Mouse (Mus musculus): ENCODE results near the gene Zmiz2. TPM values are rescaled to one million over a fixed set of nuclear protein-coding genes. Genes with fewer than 3 reads are reported as not detected.
"Not testable (repeated sequence)": the region's sequence is repeated elsewhere in the genome, so short reads cannot be mapped to it uniquely, and the experiment has no call there.

Zmiz2 gene
- polyA plus RNA-seq, 1 experiment from 2014 or later, result 10.3 TPM

DNA sequence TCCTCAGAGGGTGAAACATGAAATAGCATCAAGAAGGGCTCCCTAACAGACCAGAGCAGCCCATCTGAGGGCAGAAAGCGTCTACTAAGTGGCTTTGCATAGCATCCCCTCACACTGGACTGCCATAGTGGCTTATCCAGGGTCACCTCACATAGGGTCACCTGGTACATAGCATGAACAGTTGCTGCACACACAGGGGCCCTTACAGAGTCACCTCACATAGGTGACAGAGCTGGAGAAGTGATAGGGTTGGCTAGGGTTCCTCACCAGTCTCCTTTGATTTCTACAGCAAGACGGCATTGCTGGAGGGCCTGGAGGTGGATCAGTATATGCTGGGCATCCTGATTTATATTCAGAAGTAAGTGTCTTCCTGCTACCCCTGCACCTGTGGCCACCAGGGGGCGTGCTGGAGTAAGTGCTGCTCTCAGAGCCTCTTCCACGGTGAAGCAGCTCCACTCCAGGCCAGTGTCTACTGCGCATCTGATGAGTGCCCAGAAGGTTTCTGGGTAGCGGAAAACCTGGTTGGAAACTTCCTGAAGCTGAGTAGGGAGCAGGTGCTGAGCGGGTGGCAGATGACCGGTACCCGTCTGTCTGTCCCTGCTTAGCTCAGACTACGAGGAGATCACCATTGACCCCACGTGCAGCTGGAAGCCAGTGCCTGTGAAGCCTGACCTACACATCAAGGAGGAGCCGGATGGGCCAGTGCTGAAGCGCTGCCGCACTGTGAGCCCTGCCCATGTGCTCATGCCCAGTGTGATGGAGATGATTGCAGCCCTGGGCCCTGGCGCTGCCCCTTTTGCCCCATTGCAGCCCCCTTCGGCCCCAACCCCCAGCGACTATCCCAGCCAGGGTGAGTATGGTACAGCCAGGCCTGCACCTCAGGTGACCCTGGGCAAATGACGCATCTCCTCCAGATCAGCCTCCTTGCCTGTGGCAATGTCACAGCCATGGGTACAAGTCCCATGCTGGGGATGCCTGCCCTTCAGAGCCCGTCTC, 13.9 kb downstream of the Zmiz2 start:
- no peaks in the 10 kb centered on the region for H3K27me3 ChIP-seq
- H3K27ac ChIP-seq, result no peak overlapping the region
- 87% methylated on average over 19 of the region's 19 CpGs for WGBS
- H3K4me3 ChIP-seq (replicated peaks), result no peak overlapping the region
- H3K4me1 ChIP-seq (replicated peaks), result peaks cover 30% of the 10 kb centered on the region
- no peak overlapping the region for H3K9ac ChIP-seq (replicated peaks)
- ATAC-seq (ENCODE audit: insufficient number of reproducible peaks, insufficient read depth, low FRiP score, low TSS enrichment, low read depth), result no peak
- H3K9me3 ChIP-seq, result no peaks in the 10 kb centered on the region
- H3K4me2 ChIP-seq, result no peak overlapping the region
- peaks cover 76% of the 10 kb centered on the region for H3K36me3 ChIP-seq

DNA sequence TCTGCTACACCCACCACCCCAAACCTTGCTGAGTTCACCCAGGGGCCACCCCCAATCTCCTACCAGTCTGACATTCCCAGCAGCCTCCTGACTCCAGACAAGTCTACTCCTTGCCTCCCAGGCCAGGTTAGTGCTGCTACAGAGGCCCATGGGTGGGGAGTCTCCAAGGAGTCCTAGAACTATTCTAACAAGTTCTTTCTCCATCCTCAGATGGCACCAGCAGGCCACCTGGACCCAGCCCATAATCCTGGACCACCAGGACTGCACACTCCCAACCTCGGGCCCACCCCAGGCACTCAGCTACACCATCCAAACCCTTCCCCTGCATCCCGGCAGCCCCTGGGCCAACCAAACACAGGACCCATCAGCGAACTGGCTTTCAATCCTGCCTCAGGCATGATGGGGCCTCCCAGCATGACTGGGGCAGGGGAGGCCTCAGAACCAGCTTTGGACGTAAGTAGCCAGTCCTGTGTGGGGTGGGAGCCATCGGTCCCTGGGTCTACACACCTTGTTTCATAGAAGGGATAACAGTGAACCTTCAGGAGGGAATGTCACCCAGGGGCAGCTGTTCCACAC, 15.0 kb downstream of the Zmiz2 start:
- Histone ChIP-seq H3K36me3 (peaks cover 65% of the 10 kb centered on the region), H3K27ac (peak overlapping the region; percentile 96; the same call in 1 of the 2 replicates), H3K9me3 (no peaks in the 10 kb centered on the region), H3K9ac (replicated peaks) (no peak overlapping the region), H3K4me2 (no peak overlapping the region), H3K4me1 (replicated peaks) (peaks cover 30% of the 10 kb centered on the region), H3K4me3 (replicated peaks) (no peak overlapping the region), H3K27me3 (no peaks in the 10 kb centered on the region)
- 89% methylated on average over 5 of the region's 5 CpGs for WGBS
- no peak for ATAC-seq (ENCODE audit: insufficient number of reproducible peaks, insufficient read depth, low FRiP score, low TSS enrichment, low read depth)

DNA sequence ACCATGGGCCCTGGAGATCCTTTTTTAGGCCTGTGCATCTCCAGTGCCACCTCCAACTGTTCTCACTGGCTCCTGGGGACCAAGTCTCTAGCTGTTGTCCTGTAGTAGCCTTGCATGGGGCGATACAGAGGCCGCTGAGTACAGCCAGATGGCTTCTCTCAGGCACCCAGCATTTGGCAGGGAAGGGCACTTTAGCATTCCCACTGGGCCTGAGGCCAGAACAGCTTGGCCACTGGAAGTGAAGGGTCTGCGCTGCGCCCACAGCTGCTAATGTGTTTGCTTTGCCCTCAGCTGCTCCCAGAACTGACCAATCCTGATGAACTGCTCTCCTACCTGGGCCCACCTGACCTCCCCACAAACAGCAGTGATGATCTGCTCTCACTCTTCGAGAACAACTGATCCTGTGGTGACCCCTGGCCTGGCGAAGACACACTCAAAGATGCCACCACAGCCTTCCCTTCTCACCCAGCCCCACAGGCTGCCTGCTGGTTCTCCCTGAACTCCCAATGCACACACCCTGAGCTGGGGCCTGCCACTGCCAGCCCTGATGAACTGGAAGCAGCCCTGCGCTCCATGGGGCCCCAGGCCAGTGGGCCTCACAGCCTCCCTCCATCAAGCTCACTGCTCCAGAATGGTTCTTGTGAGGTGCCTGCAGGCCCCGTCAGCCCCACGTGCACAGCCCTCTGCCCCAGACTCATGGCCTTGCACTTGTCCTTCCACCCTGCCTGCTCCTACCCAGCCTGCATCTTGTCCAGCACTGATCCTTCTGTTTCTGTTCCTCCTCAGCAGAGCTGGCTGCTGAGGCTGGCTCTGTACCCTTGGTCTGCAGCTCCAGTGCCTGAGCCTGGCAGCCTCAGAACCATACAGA, 16.1 kb downstream of the Zmiz2 start:
- 86% methylated on average over 9 of the region's 9 CpGs for WGBS
- Histone ChIP-seq H3K9ac (replicated peaks) (peak overlapping the region; percentile 37), H3K4me1 (replicated peaks) (peaks cover 30% of the 10 kb centered on the region), H3K27me3 (no peaks in the 10 kb centered on the region), H3K9me3 (no peaks in the 10 kb centered on the region), H3K27ac (peak overlapping the region; percentile 96), H3K36me3 (peaks cover 55% of the 10 kb centered on the region), H3K4me2 (peak overlapping the region; percentile 2; the same call in 1 of the 2 replicates), H3K4me3 (replicated peaks) (no peak overlapping the region)
- no peak for ATAC-seq (ENCODE audit: insufficient number of reproducible peaks, insufficient read depth, low FRiP score, low TSS enrichment, low read depth)

DNA sequence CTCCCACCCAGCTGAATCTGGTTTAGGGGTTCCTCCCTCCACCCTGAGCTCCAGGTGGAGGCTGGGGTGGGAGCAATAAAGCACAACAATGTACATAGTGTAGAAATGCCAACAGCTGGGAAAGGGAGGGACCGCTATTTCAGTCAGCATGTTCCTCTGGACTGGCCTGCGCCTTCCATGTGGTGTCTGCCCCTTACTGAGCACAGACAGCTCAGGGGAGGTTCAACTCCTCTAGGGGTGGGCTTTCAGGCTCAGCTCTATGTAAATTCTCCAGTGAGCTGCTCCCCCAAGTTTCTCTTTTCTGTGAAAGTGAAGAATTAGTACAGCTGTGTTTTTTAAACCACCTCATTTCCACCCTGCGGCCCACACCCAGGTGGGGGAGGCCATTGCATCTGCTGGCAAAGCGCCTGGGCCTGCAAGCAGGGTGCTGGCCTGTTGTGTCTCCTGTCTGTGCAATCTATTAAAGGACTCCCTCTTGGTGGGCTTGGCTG, 16.8 kb downstream of the Zmiz2 start:
- Histone ChIP-seq H3K27me3 (no peaks in the 10 kb centered on the region), H3K4me3 (replicated peaks) (no peak overlapping the region), H3K27ac (peak overlapping the region; percentile 96), H3K9ac (replicated peaks) (peak overlapping the region; percentile 37), H3K36me3 (peaks cover 49% of the 10 kb centered on the region), H3K4me2 (peak overlapping the region; percentile 34; the same call in 1 of the 2 replicates), H3K4me1 (replicated peaks) (peaks cover 33% of the 10 kb centered on the region), H3K9me3 (no peaks in the 10 kb centered on the region)
- ATAC-seq (ENCODE audit: insufficient number of reproducible peaks, insufficient read depth, low FRiP score, low TSS enrichment, low read depth), result peak; percentile 63; the same call in 1 of the 2 replicates
- 59% methylated on average over 4 of the region's 4 CpGs for WGBS

DNA sequence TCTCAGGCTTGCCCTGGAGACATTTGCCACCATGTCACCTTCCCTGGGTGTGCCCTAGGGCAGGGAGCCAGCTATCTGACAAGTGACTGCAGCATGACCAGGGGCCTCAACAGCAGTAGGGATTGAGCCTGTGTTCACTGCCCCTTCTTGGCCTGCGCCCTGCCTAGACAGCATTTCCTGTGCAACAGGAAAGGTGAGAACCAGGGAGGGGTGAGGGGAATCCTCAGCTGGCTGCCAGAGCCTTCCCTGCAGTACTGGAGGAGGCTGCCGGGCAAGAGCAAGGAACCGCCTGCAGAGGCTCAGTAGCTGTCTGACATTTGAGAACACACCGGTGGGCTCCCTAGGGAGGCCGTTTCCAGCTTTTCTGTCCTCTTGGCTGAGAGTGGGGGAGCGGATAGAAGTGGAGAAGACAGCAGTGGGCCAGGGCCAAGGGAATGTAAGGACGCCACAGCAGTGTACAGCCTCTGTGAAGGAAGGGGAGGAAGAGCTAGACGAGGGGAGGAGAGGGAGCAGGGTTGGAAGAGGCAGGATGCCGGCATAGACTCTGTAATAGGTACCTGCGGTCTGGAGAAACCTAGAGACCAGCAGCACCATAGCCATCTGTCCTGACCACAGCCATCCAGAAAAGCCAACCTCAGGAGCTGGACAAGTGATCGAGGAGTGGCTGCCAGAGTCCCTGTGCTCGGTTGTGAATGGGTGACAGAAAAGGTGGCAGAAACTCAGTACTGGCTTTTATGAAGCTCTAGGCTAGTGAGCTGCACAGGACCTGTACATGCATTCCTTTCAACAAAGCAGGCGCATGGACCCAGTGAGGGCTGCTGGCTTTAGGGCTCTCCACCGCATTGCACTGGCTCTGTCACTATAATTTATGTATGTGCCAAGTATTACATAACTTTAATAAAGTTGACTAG, 17.6 kb downstream of the Zmiz2 start:
- Histone ChIP-seq H3K9ac (replicated peaks) (0 out of 2 replicates have a peak overlapping the region, but pooled peaks have one; percentile 2), H3K27me3 (no peaks in the 10 kb centered on the region), H3K9me3 (no peaks in the 10 kb centered on the region), H3K36me3 (peaks cover 40% of the 10 kb centered on the region), H3K4me1 (replicated peaks) (peaks cover 33% of the 10 kb centered on the region), H3K4me3 (replicated peaks) (peak overlapping the region; percentile 1), H3K27ac (peak overlapping the region; percentile 96), H3K4me2 (peak overlapping the region; percentile 34)
- ATAC-seq (ENCODE audit: insufficient number of reproducible peaks, insufficient read depth, low FRiP score, low TSS enrichment, low read depth), result peak; percentile 31
- 21% methylated on average over 14 of the region's 14 CpGs for WGBS

DNA sequence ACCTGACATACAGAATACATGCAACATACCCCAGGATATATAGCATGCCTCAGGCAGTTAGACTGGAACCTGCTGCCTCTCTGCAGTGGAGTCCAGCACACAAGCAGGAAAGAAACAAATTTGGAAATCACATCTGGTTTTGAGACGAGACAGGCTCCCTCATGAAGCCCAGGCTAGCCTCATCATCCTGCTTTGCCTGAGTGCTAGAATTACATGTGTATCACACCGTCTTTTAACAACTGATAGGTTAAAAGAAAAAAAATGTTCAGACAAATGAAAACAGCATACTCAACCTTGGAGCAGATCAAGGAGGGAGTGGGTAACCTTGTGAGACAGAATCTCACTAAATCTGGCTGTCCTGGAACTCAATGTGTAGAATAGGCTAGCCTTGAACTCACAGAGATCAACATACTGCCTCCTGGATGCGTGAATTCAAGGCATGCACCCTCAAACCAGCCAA, 18.3 kb downstream of the Zmiz2 start:
- Histone ChIP-seq H3K9ac (replicated peaks) (no peak overlapping the region), H3K4me1 (replicated peaks) (peaks cover 33% of the 10 kb centered on the region), H3K27ac (peak overlapping the region; percentile 96), H3K4me2 (0 out of 2 replicates have a peak overlapping the region, but pooled peaks have one; percentile 34), H3K36me3 (peaks cover 33% of the 10 kb centered on the region), H3K4me3 (replicated peaks) (no peak overlapping the region), H3K27me3 (no peaks in the 10 kb centered on the region), H3K9me3 (no peaks in the 10 kb centered on the region)
- WGBS, result 76% methylated on average over 3 of the region's 3 CpGs
- ATAC-seq (ENCODE audit: insufficient number of reproducible peaks, insufficient read depth, low FRiP score, low TSS enrichment, low read depth), result no peak

DNA sequence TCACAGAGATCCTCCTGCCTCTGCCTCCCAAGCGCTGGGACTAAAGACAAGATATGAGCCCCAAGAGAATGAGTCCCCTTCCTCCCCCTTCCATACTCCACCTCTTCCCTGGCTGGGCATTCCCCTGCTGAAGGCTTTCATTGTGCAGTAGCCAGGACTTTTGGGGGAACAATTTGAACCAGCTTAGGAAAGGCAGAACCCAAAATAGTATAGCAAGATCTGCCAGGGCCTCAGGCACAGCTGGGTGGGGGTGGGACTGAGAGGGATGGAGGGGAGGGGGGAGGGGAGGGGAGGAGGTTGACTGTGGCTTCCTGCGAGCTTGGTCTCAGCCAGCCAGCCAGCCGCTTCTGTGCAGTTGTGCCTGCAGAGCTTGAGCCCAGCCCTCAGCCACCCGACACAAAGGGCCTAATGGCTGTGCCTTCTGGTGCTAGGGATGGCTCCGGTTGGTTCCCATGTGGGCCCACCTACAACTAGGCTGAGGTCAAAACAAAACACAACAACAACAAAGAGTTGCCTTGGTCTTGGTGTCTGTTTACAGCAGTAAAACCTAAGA, 21.3 kb downstream of the Zmiz2 start:
- no peak overlapping the region for H3K27ac ChIP-seq
- H3K9me3 ChIP-seq, result no peaks in the 10 kb centered on the region
- H3K9ac ChIP-seq (replicated peaks), result no peak overlapping the region
- H3K4me1 ChIP-seq (replicated peaks), result peaks cover 32% of the 10 kb centered on the region
- no peak overlapping the region for H3K4me2 ChIP-seq
- 46% methylated on average over 5 of the region's 5 CpGs for WGBS
- H3K36me3 ChIP-seq, result peaks cover 4% of the 10 kb centered on the region
- H3K4me3 ChIP-seq (replicated peaks), result no peak overlapping the region
- no peak for ATAC-seq (ENCODE audit: insufficient number of reproducible peaks, insufficient read depth, low FRiP score, low TSS enrichment, low read depth)
- no peaks in the 10 kb centered on the region for H3K27me3 ChIP-seq

DNA sequence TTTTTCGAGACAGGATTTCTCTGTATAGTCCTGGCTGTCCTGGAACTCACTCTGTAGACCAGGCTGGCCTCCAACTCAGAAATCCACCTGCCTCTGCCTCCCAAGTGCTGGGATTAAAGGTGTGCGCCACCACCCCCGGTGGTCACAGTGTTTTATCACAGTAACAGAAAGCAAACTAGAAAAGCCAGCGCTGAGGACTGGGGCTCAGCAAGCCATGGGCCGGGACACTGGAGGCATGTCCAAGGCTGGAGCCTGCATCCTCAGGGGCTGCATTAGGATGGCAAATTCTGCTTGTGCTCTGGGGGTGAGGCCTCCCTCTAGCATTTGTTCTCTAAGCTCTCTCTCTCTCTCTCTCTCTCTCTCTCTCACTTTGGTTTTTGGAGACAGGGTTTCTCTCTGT, 21.9 kb downstream of the Zmiz2 start:
- not testable (repeated sequence) for H3K27ac ChIP-seq

DNA sequence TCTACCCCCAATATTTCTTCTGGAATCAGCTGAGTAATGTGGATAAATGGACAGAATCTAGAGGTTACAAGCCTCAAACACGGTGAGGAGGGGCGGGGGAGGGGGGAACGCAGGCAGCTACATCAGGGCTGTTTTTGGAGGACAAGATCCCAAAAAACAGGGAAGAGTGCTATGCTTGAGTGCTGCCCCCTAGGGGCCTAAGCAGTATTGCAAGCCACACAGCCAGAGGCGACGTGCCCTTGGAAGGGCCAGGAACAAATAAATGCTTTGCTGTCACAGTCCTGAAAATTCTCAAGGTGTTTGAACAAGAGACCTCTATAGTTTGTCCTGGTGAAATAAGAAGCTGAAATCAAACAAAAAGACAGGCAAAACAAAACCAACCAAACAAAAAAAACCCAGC, 22.8 kb downstream of the Zmiz2 start:
- no peak overlapping the region for H3K4me2 ChIP-seq
- H3K9me3 ChIP-seq, result no peaks in the 10 kb centered on the region
- H3K27ac ChIP-seq, result no peak overlapping the region
- no peaks in the 10 kb centered on the region for H3K36me3 ChIP-seq
- ATAC-seq (ENCODE audit: insufficient number of reproducible peaks, insufficient read depth, low FRiP score, low TSS enrichment, low read depth), result no peak
- no peak overlapping the region for H3K4me3 ChIP-seq (replicated peaks)
- peaks cover 18% of the 10 kb centered on the region for H3K4me1 ChIP-seq (replicated peaks)
- H3K9ac ChIP-seq (replicated peaks), result no peak overlapping the region
- WGBS, result 6% methylated on average over 5 of the region's 5 CpGs
- H3K27me3 ChIP-seq, result no peaks in the 10 kb centered on the region

More for the DNA sequence above, 21.9 kb downstream of the Zmiz2 start:
- H3K4me2 ChIP-seq; H3K9me3 ChIP-seq; H3K4me3 ChIP-seq (replicated peaks); ATAC-seq (ENCODE audit: insufficient number of reproducible peaks, insufficient read depth, low FRiP score, low TSS enrichment, low read depth); H3K9ac ChIP-seq (replicated peaks); H3K27me3 ChIP-seq; H3K36me3 ChIP-seq: not testable (repeated sequence)
- peaks cover 28% of the 10 kb centered on the region for H3K4me1 ChIP-seq (replicated peaks)
- 89% methylated on average over 5 of the region's 5 CpGs for WGBS

DNA sequence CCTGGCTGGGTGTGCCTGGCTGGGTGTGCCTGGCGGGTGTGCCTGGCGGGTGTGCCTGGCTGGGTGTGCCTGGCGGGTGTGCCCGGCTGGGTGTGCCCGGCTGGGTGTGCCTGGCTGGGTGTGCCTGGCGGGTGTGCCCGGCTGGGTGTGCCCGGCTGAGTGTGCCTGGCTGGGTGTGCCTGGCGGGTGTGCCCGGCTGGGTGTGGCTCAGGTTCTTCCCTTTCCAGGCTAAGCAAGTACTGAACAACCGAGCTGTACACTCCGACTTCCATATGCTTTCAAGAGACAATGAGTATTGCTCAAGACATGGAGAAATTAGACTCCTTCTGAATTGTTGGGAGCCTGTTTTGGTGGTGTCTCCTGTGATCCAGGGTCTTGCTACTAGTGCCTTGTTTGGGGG, 24.4 kb downstream of the Zmiz2 start:
- H3K27me3 ChIP-seq, result no peaks in the 10 kb centered on the region
- H3K9me3 ChIP-seq, result no peaks in the 10 kb centered on the region
- ATAC-seq (ENCODE audit: insufficient number of reproducible peaks, insufficient read depth, low FRiP score, low TSS enrichment, low read depth), result no peak
- no peak overlapping the region for H3K27ac ChIP-seq
- WGBS, result 98% methylated on average over 12 of the region's 12 CpGs
- no peak overlapping the region for H3K9ac ChIP-seq (replicated peaks)
- peaks cover 13% of the 10 kb centered on the region for H3K36me3 ChIP-seq
- H3K4me3 ChIP-seq (replicated peaks), result no peak overlapping the region
- peaks cover 22% of the 10 kb centered on the region for H3K4me1 ChIP-seq (replicated peaks)
- no peak overlapping the region for H3K4me2 ChIP-seq

Measured in limb, embryonic 12.5 days (tissue).